Mouse (Mus musculus) urinary bladder, postnatal 25 days (tissue): Measurements from ENCODE around the gene Arid1b.

ENCODE experiments used
- DNase-seq: peaks from one replicate; pipeline ENCODE4 v3.0.0; 2022; ENCODE audit warnings: low spot score

Gene Arid1b

GRCm38 (mm10) chr17:5385694-5386093 is 391.6 kb downstream of the Arid1b start:
- DNase-seq = no peak

GRCm38 (mm10) chr17:5386885-5387545 is 392.9 kb downstream of the Arid1b start:
- no peak for DNase-seq

GRCm38 (mm10) chr17:5388351-5388750 is 394.2 kb downstream of the Arid1b start:
- no peak for DNase-seq

- DNase-seq = no peak
These were observed 396.6 kb downstream of the Arid1b start for GRCm38 (mm10) chr17:5390682-5391081.

GRCm38 (mm10) chr17:5395454-5396205 is 401.5 kb downstream of the Arid1b start:
- DNase-seq = no peak

GRCm38 (mm10) chr17:5396213-5396612 is 402.1 kb downstream of the Arid1b start:
- no peak for DNase-seq
